Mouse (Mus musculus) MEL (cell line): Measurements from ENCODE around the gene Dpt. TPM values are rescaled to one million over a fixed set of nuclear protein-coding genes. Genes with fewer than 3 reads are reported as not detected.

Experiments used
- DNase-seq: peaks from one replicate; pipeline ENCODE4 v3.0.0; 2011; ENCODE audit warnings: low read depth, low spot score
- H3K27ac ChIP-seq: 2 replicates; pipeline ENCODE4 v1.5.1; 2012; ENCODE audit warnings: low read depth, mild to moderate bottlenecking, control low read depth, low read length, moderate library complexity; ENCODE audit not compliant: control insufficient read depth
- H3K27me3 ChIP-seq, 2 experiments: fragments of 150-350 bp in 1 of 2; sonication (generic) in 1 of 2; 2 replicates each; pipeline ENCODE4 v1.6.1; 2012; ENCODE audit warnings: low read length in 2 of 2, mild to moderate bottlenecking in 2 of 2, improper control_type of control experiment in 1 of 2, moderate library complexity in 1 of 2; ENCODE audit not compliant: insufficient read depth in 2 of 2, control insufficient read depth in 1 of 2
- H3K36me3 ChIP-seq, 2 experiments: 2 replicates each; pipeline ENCODE4 v1.6.1; 2012 to 2014; ENCODE audit warnings: low read length in 2 of 2, improper control_type of control experiment in 1 of 2, inconsistent platforms in 1 of 2, mild to moderate bottlenecking in 1 of 2; ENCODE audit not compliant: insufficient read depth in 2 of 2, control insufficient read depth in 1 of 2
- H3K4me1 ChIP-seq, 2 experiments: fragments of 150-350 bp in 1 of 2; sonication (generic) in 1 of 2; 2 replicates each; pipeline ENCODE4 v1.6.1; 2012; ENCODE audit warnings: low read length in 2 of 2, improper control_type of control experiment in 1 of 2, mild to moderate bottlenecking in 1 of 2; ENCODE audit not compliant: insufficient read depth in 2 of 2, control insufficient read depth in 1 of 2
- H3K4me3 ChIP-seq, 2 experiments: fragments of 150-350 bp in 1 of 2; sonication (generic) in 1 of 2; 2 replicates each; pipeline ENCODE4 v1.5.1; 2012; ENCODE audit warnings: low read depth in 2 of 2, low read length in 2 of 2, mild to moderate bottlenecking in 2 of 2, moderate library complexity in 2 of 2, control low read depth in 1 of 2, improper control_type of control experiment in 1 of 2; ENCODE audit not compliant: control insufficient read depth in 1 of 2, insufficient read depth in 1 of 2
- H3K79me2 ChIP-seq: 2 replicates; pipeline ENCODE4 v1.6.1; 2012; ENCODE audit warnings: mild to moderate bottlenecking, low read length, moderate library complexity; ENCODE audit not compliant: control insufficient read depth, poor library complexity, insufficient read depth
- H3K9ac ChIP-seq: 2 replicates; pipeline ENCODE4 v1.6.1; 2012; ENCODE audit warnings: low read depth, mild to moderate bottlenecking, control low read depth, low read length, moderate library complexity; ENCODE audit not compliant: control insufficient read depth, poor library complexity, severe bottlenecking
- H3K9me3 ChIP-seq: fragments of 150-350 bp; sonication (generic); replicated peaks from 2 replicates; pipeline ENCODE4 v1.6.1; 2012; ENCODE audit warnings: mild to moderate bottlenecking, low read length, improper control_type of control experiment, moderate library complexity; ENCODE audit not compliant: insufficient read depth
- CHD2 ChIP-seq: IDR thresholded peaks from 2 replicates; pipeline ENCODE4 v1.6.1; 2011; ENCODE audit warnings: low read length, improper control_type of control experiment
- E2F4 ChIP-seq: IDR thresholded peaks from 2 replicates; pipeline ENCODE4 v1.6.1; 2011; ENCODE audit warnings: low read depth, low read length, improper control_type of control experiment, borderline replicate concordance
- EP300 ChIP-seq, 2 experiments: IDR thresholded peaks; 2 replicates each; pipeline ENCODE4 v1.6.1; 2011; ENCODE audit warnings: improper control_type of control experiment in 2 of 2, low read length in 2 of 2, low read depth in 1 of 2, mild to moderate bottlenecking in 1 of 2
- ETS1 ChIP-seq: IDR thresholded peaks from 2 replicates; pipeline ENCODE4 v1.6.1; 2012; ENCODE audit warnings: low read depth, mild to moderate bottlenecking, inconsistent platforms, low read length, improper control_type of control experiment, moderate library complexity
- HCFC1 ChIP-seq: IDR thresholded peaks from 2 replicates; pipeline ENCODE4 v1.6.1; 2012; ENCODE audit warnings: low read depth, mild to moderate bottlenecking, inconsistent platforms, low read length, improper control_type of control experiment, moderate library complexity
- JUND ChIP-seq: IDR thresholded peaks from 2 replicates; pipeline ENCODE4 v1.6.1; 2011; ENCODE audit warnings: low read depth, mild to moderate bottlenecking, improper control_type of control experiment, low read length
- MAFK ChIP-seq: IDR thresholded peaks from 2 replicates; pipeline ENCODE4 v1.6.1; 2011; ENCODE audit warnings: low read depth, mild to moderate bottlenecking, low read length, improper control_type of control experiment, borderline replicate concordance
- MAX ChIP-seq: IDR thresholded peaks from 2 replicates; pipeline ENCODE4 v1.6.1; 2011; ENCODE audit warnings: low read length, improper control_type of control experiment
- MYB ChIP-seq: IDR thresholded peaks from 2 replicates; pipeline ENCODE4 v1.6.1; 2011; ENCODE audit warnings: mild to moderate bottlenecking, low read depth, low read length, improper control_type of control experiment
- MYC ChIP-seq: IDR thresholded peaks from 2 replicates; pipeline ENCODE4 v1.6.1; 2011; ENCODE audit warnings: low read depth, mild to moderate bottlenecking, low read length, improper control_type of control experiment, moderate library complexity
- POLR2A ChIP-seq, 2 experiments: IDR thresholded peaks; 2 replicates each; pipeline ENCODE4 v1.6.1; 2011 to 2012; ENCODE audit warnings: low read length in 2 of 2, mild to moderate bottlenecking in 2 of 2, control low read depth in 1 of 2, improper control_type of control experiment in 1 of 2, low read depth in 1 of 2, moderate library complexity in 1 of 2; ENCODE audit not compliant: control insufficient read depth in 1 of 2, insufficient read depth in 1 of 2, poor library complexity in 1 of 2
- POLR2AphosphoS2 ChIP-seq: IDR thresholded peaks from 2 replicates; pipeline ENCODE4 v1.6.1; 2011; ENCODE audit warnings: low read length, improper control_type of control experiment
- POLR2AphosphoS5 ChIP-seq: IDR thresholded peaks from 2 replicates; pipeline ENCODE4 v1.6.1; 2012; ENCODE audit warnings: low read depth, borderline replicate concordance, mild to moderate bottlenecking, inconsistent platforms, low read length, moderate library complexity, mixed read lengths
- SMC3 ChIP-seq: IDR thresholded peaks from 2 replicates; pipeline ENCODE4 v1.6.1; 2011; ENCODE audit warnings: low read depth, low read length, improper control_type of control experiment
- TAL1 ChIP-seq: IDR thresholded peaks from 2 replicates; pipeline ENCODE4 v1.6.1; 2012; ENCODE audit warnings: mild to moderate bottlenecking, inconsistent platforms, low read length, moderate library complexity, mixed read lengths
- TBP ChIP-seq: IDR thresholded peaks from 2 replicates; pipeline ENCODE4 v1.8.0; 2011; ENCODE audit warnings: low read depth, low read length, improper control_type of control experiment
- USF2 ChIP-seq, 2 experiments: IDR thresholded peaks; 2 replicates each; pipeline ENCODE4 v1.6.1; 2011 to 2012; ENCODE audit warnings: improper control_type of control experiment in 2 of 2, low read length in 2 of 2, borderline replicate concordance in 1 of 2, inconsistent platforms in 1 of 2, low read depth in 1 of 2, mild to moderate bottlenecking in 1 of 2; ENCODE audit not compliant: insufficient read depth in 1 of 2
- ZMIZ1 ChIP-seq: IDR thresholded peaks from 2 replicates; pipeline ENCODE4 v1.6.1; 2012; ENCODE audit warnings: low read depth, mild to moderate bottlenecking, inconsistent platforms, low read length, improper control_type of control experiment, moderate library complexity
- polyA plus RNA-seq, 2 experiments: library from polyadenylated mRNA; stranded (reverse) in 1 of 2; unstranded in 1 of 2; fragments of >175 nt in 1 of 2; fragments of >200 nt in 1 of 2; gene quantifications; 2 replicates each; pipeline versions ENCODE4 v1.2.1 to v1.2.4; 2012; ENCODE audit warnings: low replicate concordance in 2 of 2, low read depth in 1 of 2; ENCODE audit not compliant: insufficient read length in 2 of 2, insufficient read depth in 1 of 2, missing spikeins in 1 of 2
- total RNA-seq: library from RNA; depleted of rRNA; stranded (reverse); fragments of 300-350 nt; gene quantifications from 2 replicates; pipeline ENCODE4 v1.2.3, GENCODE M21; 2012

Dpt gene
- total and polyA plus RNA-seq, 3 experiments: not detected

- TF ChIP-seq POLR2AphosphoS5: no peak
- no peak for TF ChIP-seq MAFK
- TF ChIP-seq EP300 (IDR thresholded peaks at IDR 0.05; ENCODE audit: low read depth in 1 of 2, low read length in 2 of 2): no peak
- TF ChIP-seq TAL1: no peak
- no peak for TF ChIP-seq POLR2AphosphoS2
- TF ChIP-seq ETS1: no peak
- no peak for TF ChIP-seq MAX
- TF ChIP-seq HCFC1: no peak
- no peak for DNase-seq
- H3K4me1 ChIP-seq: no peaks in the 10 kb centered on the region
- H3K36me3 ChIP-seq: no peaks in the 10 kb centered on the region
- no peak overlapping the region for H3K9ac ChIP-seq
- H3K4me3 ChIP-seq: no peak overlapping the region
- no peak overlapping the region for H3K27ac ChIP-seq
- H3K27me3 ChIP-seq: no peaks in the 10 kb centered on the region
- no peaks in the 10 kb centered on the region for H3K79me2 ChIP-seq
- no peaks in the 10 kb centered on the region for H3K9me3 ChIP-seq
These were observed 14.9 kb downstream of the Dpt start for GRCm38 (mm10) chr1:164811296-164811695.

GRCm38 (mm10) chr1:164814243-164814642, 17.8 kb downstream of the Dpt start:
- DNase-seq: no peak

GRCm38 (mm10) chr1:164815330-164815729, 18.9 kb downstream of the Dpt start:
- no peak overlapping the region for H3K9ac ChIP-seq
- no peaks in the 10 kb centered on the region for H3K36me3 ChIP-seq
- TF ChIP-seq ZMIZ1 (no peak), USF2 (IDR thresholded peaks at IDR 0.05; ENCODE audit: borderline replicate concordance in 1 of 2, insufficient read depth in 1 of 2, low read depth in 1 of 2, low read length in 2 of 2) (no peak), MYC (no peak), POLR2A (IDR thresholded peaks at IDR 0.05; ENCODE audit: control insufficient read depth in 1 of 2, insufficient read depth in 1 of 2, low read depth in 1 of 2, low read length in 2 of 2, poor library complexity in 1 of 2) (no peak), POLR2AphosphoS5 (no peak), POLR2AphosphoS2 (no peak), E2F4 (no peak), TBP (no peak)
- TF ChIP-seq, all 39 proteins: peak for 0
- H3K27me3 ChIP-seq: no peaks in the 10 kb centered on the region
- no peaks in the 10 kb centered on the region for H3K9me3 ChIP-seq
- H3K4me3 ChIP-seq: no peak overlapping the region
- DNase-seq: no peak
- H3K27ac ChIP-seq: no peak overlapping the region
- no peaks in the 10 kb centered on the region for H3K4me1 ChIP-seq
- H3K79me2 ChIP-seq: no peaks in the 10 kb centered on the region

More at GRCm38 (mm10) chr1:164814243-164814642, 17.8 kb downstream of the Dpt start:
- Histone ChIP-seq H3K9me3 (no peaks in the 10 kb centered on the region), H3K9ac (no peak overlapping the region), H3K79me2 (no peaks in the 10 kb centered on the region)
- TF ChIP-seq JUND (no peak), EP300 (IDR thresholded peaks at IDR 0.05; ENCODE audit: low read depth in 1 of 2, low read length in 2 of 2) (no peak), CHD2 (no peak), MYC (no peak), SMC3 (no peak), ETS1 (no peak), POLR2AphosphoS5 (no peak), MYB (no peak)
- TF ChIP-seq, all 39 proteins: peak for 0
- H3K4me1 ChIP-seq: no peaks in the 10 kb centered on the region
- H3K27me3 ChIP-seq: no peaks in the 10 kb centered on the region
- no peak overlapping the region for H3K27ac ChIP-seq
- H3K36me3 ChIP-seq: no peaks in the 10 kb centered on the region
- H3K4me3 ChIP-seq: no peak overlapping the region
